Mouse (Mus musculus) MEL (cell line): ENCODE data around the gene Cstf1. TPM values are rescaled to one million over a fixed set of nuclear protein-coding genes. Genes with fewer than 3 reads are reported as not detected.

Source experiments
- DNase-seq: peaks from one replicate; pipeline ENCODE4 v3.0.0; 2011; ENCODE audit warnings: low read depth, low spot score
- H3K27ac ChIP-seq: 2 replicates; pipeline ENCODE4 v1.5.1; 2012; ENCODE audit warnings: low read depth, mild to moderate bottlenecking, control low read depth, low read length, moderate library complexity; ENCODE audit not compliant: control insufficient read depth
- H3K27me3 ChIP-seq, 2 experiments: fragments of 150-350 bp in 1 of 2; sonication (generic) in 1 of 2; 2 replicates each; pipeline ENCODE4 v1.6.1; 2012; ENCODE audit warnings: low read length in 2 of 2, mild to moderate bottlenecking in 2 of 2, improper control_type of control experiment in 1 of 2, moderate library complexity in 1 of 2; ENCODE audit not compliant: insufficient read depth in 2 of 2, control insufficient read depth in 1 of 2
- H3K36me3 ChIP-seq, 2 experiments: 2 replicates each; pipeline ENCODE4 v1.6.1; 2012 to 2014; ENCODE audit warnings: low read length in 2 of 2, improper control_type of control experiment in 1 of 2, inconsistent platforms in 1 of 2, mild to moderate bottlenecking in 1 of 2; ENCODE audit not compliant: insufficient read depth in 2 of 2, control insufficient read depth in 1 of 2
- H3K4me1 ChIP-seq, 2 experiments: fragments of 150-350 bp in 1 of 2; sonication (generic) in 1 of 2; 2 replicates each; pipeline ENCODE4 v1.6.1; 2012; ENCODE audit warnings: low read length in 2 of 2, improper control_type of control experiment in 1 of 2, mild to moderate bottlenecking in 1 of 2; ENCODE audit not compliant: insufficient read depth in 2 of 2, control insufficient read depth in 1 of 2
- H3K4me3 ChIP-seq, 2 experiments: fragments of 150-350 bp in 1 of 2; sonication (generic) in 1 of 2; 2 replicates each; pipeline ENCODE4 v1.5.1; 2012; ENCODE audit warnings: low read depth in 2 of 2, low read length in 2 of 2, mild to moderate bottlenecking in 2 of 2, moderate library complexity in 2 of 2, control low read depth in 1 of 2, improper control_type of control experiment in 1 of 2; ENCODE audit not compliant: control insufficient read depth in 1 of 2, insufficient read depth in 1 of 2
- H3K79me2 ChIP-seq: 2 replicates; pipeline ENCODE4 v1.6.1; 2012; ENCODE audit warnings: mild to moderate bottlenecking, low read length, moderate library complexity; ENCODE audit not compliant: control insufficient read depth, poor library complexity, insufficient read depth
- H3K9ac ChIP-seq: 2 replicates; pipeline ENCODE4 v1.6.1; 2012; ENCODE audit warnings: low read depth, mild to moderate bottlenecking, control low read depth, low read length, moderate library complexity; ENCODE audit not compliant: control insufficient read depth, poor library complexity, severe bottlenecking
- H3K9me3 ChIP-seq: fragments of 150-350 bp; sonication (generic); replicated peaks from 2 replicates; pipeline ENCODE4 v1.6.1; 2012; ENCODE audit warnings: mild to moderate bottlenecking, low read length, improper control_type of control experiment, moderate library complexity; ENCODE audit not compliant: insufficient read depth
- BHLHE40 ChIP-seq: IDR thresholded peaks from 2 replicates; pipeline ENCODE4 v1.6.1; 2012; ENCODE audit warnings: low read depth, mild to moderate bottlenecking, inconsistent platforms, low read length, improper control_type of control experiment, borderline replicate concordance
- CHD1 ChIP-seq: IDR thresholded peaks from 2 replicates; pipeline ENCODE4 v1.6.1; 2012; ENCODE audit warnings: low read depth, mild to moderate bottlenecking, inconsistent platforms, low read length, improper control_type of control experiment
- CHD2 ChIP-seq: IDR thresholded peaks from 2 replicates; pipeline ENCODE4 v1.6.1; 2011; ENCODE audit warnings: low read length, improper control_type of control experiment
- CTCF ChIP-seq, 3 experiments: IDR thresholded peaks in 2 of 3; conservative IDR thresholded peaks in 1 of 3; 2 replicates each; pipeline ENCODE4 v1.5.1; 2011 to 2012; ENCODE audit warnings: low read length in 3 of 3, low read depth in 2 of 3, mild to moderate bottlenecking in 2 of 3, improper control_type of control experiment in 1 of 3, inconsistent platforms in 1 of 3, mixed read lengths in 1 of 3, moderate library complexity in 1 of 3; ENCODE audit not compliant: control insufficient read depth in 1 of 3, insufficient read depth in 1 of 3, poor library complexity in 1 of 3, severe bottlenecking in 1 of 3
- EP300 ChIP-seq, 2 experiments: IDR thresholded peaks; 2 replicates each; pipeline ENCODE4 v1.6.1; 2011; ENCODE audit warnings: improper control_type of control experiment in 2 of 2, low read length in 2 of 2, low read depth in 1 of 2, mild to moderate bottlenecking in 1 of 2
- GABPA ChIP-seq: IDR thresholded peaks from 2 replicates; pipeline ENCODE4 v1.6.1; 2012; ENCODE audit warnings: low read depth, mild to moderate bottlenecking, inconsistent platforms, low read length, improper control_type of control experiment, moderate library complexity
- GATA1 ChIP-seq: IDR thresholded peaks from 2 replicates; pipeline ENCODE4 v1.6.1; 2011; ENCODE audit warnings: low read depth, low read length, improper control_type of control experiment
- JUND ChIP-seq: IDR thresholded peaks from 2 replicates; pipeline ENCODE4 v1.6.1; 2011; ENCODE audit warnings: low read depth, mild to moderate bottlenecking, improper control_type of control experiment, low read length
- KAT2A ChIP-seq: conservative IDR thresholded peaks from 2 replicates; pipeline ENCODE4 v1.6.1; 2012; ENCODE audit warnings: low read depth, low read length, improper control_type of control experiment, inconsistent platforms
- MAFK ChIP-seq: IDR thresholded peaks from 2 replicates; pipeline ENCODE4 v1.6.1; 2011; ENCODE audit warnings: low read depth, mild to moderate bottlenecking, low read length, improper control_type of control experiment, borderline replicate concordance
- MAZ ChIP-seq: IDR thresholded peaks from 2 replicates; pipeline ENCODE4 v1.6.1; 2012; ENCODE audit warnings: low read depth, mild to moderate bottlenecking, inconsistent platforms, low read length, improper control_type of control experiment
- MEF2A ChIP-seq: IDR thresholded peaks from 2 replicates; pipeline ENCODE4 v1.6.1; 2014; ENCODE audit warnings: low read depth, mild to moderate bottlenecking, inconsistent platforms, low read length, improper control_type of control experiment; ENCODE audit not compliant: poor library complexity, insufficient replicate concordance, severe bottlenecking; ENCODE audit errors: extremely low read depth
- MYB ChIP-seq: IDR thresholded peaks from 2 replicates; pipeline ENCODE4 v1.6.1; 2011; ENCODE audit warnings: mild to moderate bottlenecking, low read depth, low read length, improper control_type of control experiment
- NELFE ChIP-seq: IDR thresholded peaks from 2 replicates; pipeline ENCODE4 v1.6.1; 2011; ENCODE audit warnings: low read depth, low read length, improper control_type of control experiment
- NRF1 ChIP-seq: IDR thresholded peaks from 2 replicates; pipeline ENCODE4 v1.6.1; 2014; ENCODE audit warnings: low read depth, mild to moderate bottlenecking, inconsistent platforms, low read length, improper control_type of control experiment, moderate library complexity; ENCODE audit not compliant: poor library complexity, insufficient read depth, severe bottlenecking
- POLR2AphosphoS2 ChIP-seq: IDR thresholded peaks from 2 replicates; pipeline ENCODE4 v1.6.1; 2011; ENCODE audit warnings: low read length, improper control_type of control experiment
- POLR2AphosphoS5 ChIP-seq: IDR thresholded peaks from 2 replicates; pipeline ENCODE4 v1.6.1; 2012; ENCODE audit warnings: low read depth, borderline replicate concordance, mild to moderate bottlenecking, inconsistent platforms, low read length, moderate library complexity, mixed read lengths
- RAD21 ChIP-seq: IDR thresholded peaks from 2 replicates; pipeline ENCODE4 v1.6.1; 2011; ENCODE audit warnings: mild to moderate bottlenecking, low read depth, low read length, improper control_type of control experiment
- SIN3A ChIP-seq: IDR thresholded peaks from 2 replicates; pipeline ENCODE4 v1.6.1; 2012; ENCODE audit warnings: low read length, improper control_type of control experiment, inconsistent platforms
- SMC3 ChIP-seq: IDR thresholded peaks from 2 replicates; pipeline ENCODE4 v1.6.1; 2011; ENCODE audit warnings: low read depth, low read length, improper control_type of control experiment
- TAL1 ChIP-seq: IDR thresholded peaks from 2 replicates; pipeline ENCODE4 v1.6.1; 2012; ENCODE audit warnings: mild to moderate bottlenecking, inconsistent platforms, low read length, moderate library complexity, mixed read lengths
- TBP ChIP-seq: IDR thresholded peaks from 2 replicates; pipeline ENCODE4 v1.8.0; 2011; ENCODE audit warnings: low read depth, low read length, improper control_type of control experiment
- UBTF ChIP-seq: IDR thresholded peaks from 2 replicates; pipeline ENCODE4 v1.6.1; 2012; ENCODE audit warnings: low read depth, mild to moderate bottlenecking, inconsistent platforms, low read length, improper control_type of control experiment, moderate library complexity, borderline replicate concordance; ENCODE audit not compliant: insufficient read depth
- USF2 ChIP-seq, 2 experiments: IDR thresholded peaks; 2 replicates each; pipeline ENCODE4 v1.6.1; 2011 to 2012; ENCODE audit warnings: improper control_type of control experiment in 2 of 2, low read length in 2 of 2, borderline replicate concordance in 1 of 2, inconsistent platforms in 1 of 2, low read depth in 1 of 2, mild to moderate bottlenecking in 1 of 2; ENCODE audit not compliant: insufficient read depth in 1 of 2
- ZC3H11A ChIP-seq: IDR thresholded peaks from 2 replicates; pipeline ENCODE4 v1.6.1; 2012; ENCODE audit warnings: low read depth, mild to moderate bottlenecking, inconsistent platforms, low read length, improper control_type of control experiment
- ZKSCAN1 ChIP-seq: IDR thresholded peaks from 2 replicates; pipeline ENCODE4 v1.6.1; 2012; ENCODE audit warnings: low read depth, mild to moderate bottlenecking, inconsistent platforms, low read length, improper control_type of control experiment, moderate library complexity
- ZMIZ1 ChIP-seq: IDR thresholded peaks from 2 replicates; pipeline ENCODE4 v1.6.1; 2012; ENCODE audit warnings: low read depth, mild to moderate bottlenecking, inconsistent platforms, low read length, improper control_type of control experiment, moderate library complexity
- ZNF384 ChIP-seq: IDR thresholded peaks from 2 replicates; pipeline ENCODE4 v1.6.1; 2012; ENCODE audit warnings: low read depth, mild to moderate bottlenecking, inconsistent platforms, low read length, improper control_type of control experiment
- polyA plus RNA-seq, 2 experiments: library from polyadenylated mRNA; stranded (reverse) in 1 of 2; unstranded in 1 of 2; fragments of >175 nt in 1 of 2; fragments of >200 nt in 1 of 2; gene quantifications; 2 replicates each; pipeline versions ENCODE4 v1.2.1 to v1.2.4; 2012; ENCODE audit warnings: low replicate concordance in 2 of 2, low read depth in 1 of 2; ENCODE audit not compliant: insufficient read length in 2 of 2, insufficient read depth in 1 of 2, missing spikeins in 1 of 2
- total RNA-seq: library from RNA; depleted of rRNA; stranded (reverse); fragments of 300-350 nt; gene quantifications from 2 replicates; pipeline ENCODE4 v1.2.3, GENCODE M21; 2012

Gene Cstf1
- total and polyA plus RNA-seq, 3 experiments = 66.9 to 105 (median 77.4) TPM

DNA sequence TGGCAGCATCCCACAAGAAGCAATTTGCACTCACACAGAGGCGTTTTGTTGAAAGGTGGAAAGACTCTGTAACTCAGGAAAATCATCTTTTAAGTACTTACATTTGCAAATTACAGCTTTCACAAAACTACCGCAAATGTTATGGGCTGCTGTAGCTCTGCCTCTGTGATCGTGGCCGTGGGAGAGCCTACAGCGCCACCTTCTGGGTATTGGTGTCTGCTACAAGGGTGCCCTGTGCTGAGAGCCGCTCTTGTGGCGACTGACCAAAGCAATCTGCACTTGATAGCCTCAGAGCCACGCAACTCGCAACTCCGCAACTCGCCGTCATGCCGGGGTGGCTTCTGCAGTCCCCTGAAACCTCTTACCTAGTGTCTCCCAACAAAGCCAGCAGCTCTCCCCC lies 41.3 kb upstream of the Cstf1 start:
- no peaks in the 10 kb centered on the region for H3K36me3 ChIP-seq
- H3K79me2 ChIP-seq = no peaks in the 10 kb centered on the region
- TF ChIP-seq JUND = no peak
- TF ChIP-seq ZC3H11A = peak; percentile 98
- peak; percentile 95 for TF ChIP-seq RAD21
- no peak for TF ChIP-seq TBP
- no peak for TF ChIP-seq SIN3A
- TF ChIP-seq NELFE = no peak
- no peak for TF ChIP-seq ZKSCAN1
- TF ChIP-seq BHLHE40 = no peak
- no peak for TF ChIP-seq ZMIZ1
- no peak for TF ChIP-seq USF2 (IDR thresholded peaks at IDR 0.05; ENCODE audit: borderline replicate concordance in 1 of 2, insufficient read depth in 1 of 2, low read depth in 1 of 2, low read length in 2 of 2)
- no peak for TF ChIP-seq POLR2AphosphoS5
- TF ChIP-seq TAL1 = no peak
- TF ChIP-seq NRF1 = no peak
- no peak for TF ChIP-seq GABPA
- no peak for TF ChIP-seq ZNF384
- peak; percentile 82 to 96 (median 93) for TF ChIP-seq CTCF (IDR thresholded peaks at IDR 0.05 in 2 of 3, conservative IDR thresholded peaks at IDR 0.05 in 1 of 3; ENCODE audit: control insufficient read depth in 1 of 3, insufficient read depth in 1 of 3, low read depth in 2 of 3, low read length in 3 of 3, poor library complexity in 1 of 3, severe bottlenecking in 1 of 3)
- no peak for TF ChIP-seq KAT2A
- no peak for TF ChIP-seq CHD2
- no peak for TF ChIP-seq CHD1
- TF ChIP-seq MYB = no peak
- TF ChIP-seq EP300 (IDR thresholded peaks at IDR 0.05; ENCODE audit: low read depth in 1 of 2, low read length in 2 of 2) = no peak
- no peak for TF ChIP-seq MEF2A
- no peak for TF ChIP-seq GATA1
- TF ChIP-seq MAFK = no peak
- TF ChIP-seq UBTF = no peak
- no peak for TF ChIP-seq MAZ
- TF ChIP-seq POLR2AphosphoS2 = no peak
- peak; percentile 99 for TF ChIP-seq SMC3
- H3K9me3 ChIP-seq = no peaks in the 10 kb centered on the region
- no peak overlapping the region for H3K4me3 ChIP-seq
- H3K4me1 ChIP-seq = no peaks in the 10 kb centered on the region
- DNase-seq = peak; percentile 66
- H3K27me3 ChIP-seq = peaks cover 0 to 1% of the 10 kb centered on the region in 2 experiments; a peak in 2 of 4 replicates
- H3K9ac ChIP-seq = no peak overlapping the region
- H3K27ac ChIP-seq = no peak overlapping the region
